Mouse (Mus musculus) forebrain, embryonic 11.5 days (tissue): Measurements from ENCODE around the gene Ascl4. TPM values are rescaled to one million over a fixed set of nuclear protein-coding genes. Genes with fewer than 3 reads are reported as not detected.

Source experiments
- ATAC-seq: fragments of 200-750 bp; cut with Nextera tagmentation; replicated peaks from 2 replicates; pipeline ENCODE4 v1.8.0; 2017; ENCODE audit warnings: moderate TSS enrichment; ENCODE audit not compliant: low FRiP score
- DNase-seq: peaks from one replicate; pipeline ENCODE4 v3.0.0-alpha.2; 2017; ENCODE audit warnings: low spot score
- H3K27ac ChIP-seq: fragments of 300-500 bp; sonication (generic); 2 replicates; pipeline ENCODE4 v1.5.1; 2014; ENCODE audit warnings: low read depth, low read length
- H3K27me3 ChIP-seq: fragments of 300-500 bp; sonication (generic); 2 replicates; pipeline ENCODE4 v1.6.1; 2014; ENCODE audit warnings: mild to moderate bottlenecking, low read length, mixed read lengths; ENCODE audit not compliant: control insufficient read depth, insufficient read depth
- H3K36me3 ChIP-seq: fragments of 300-500 bp; sonication (generic); 2 replicates; pipeline ENCODE4 v1.6.1; 2014; ENCODE audit warnings: mild to moderate bottlenecking, low read length, moderate library complexity, mixed read lengths; ENCODE audit not compliant: control insufficient read depth, insufficient read depth
- H3K4me1 ChIP-seq: fragments of 300-500 bp; sonication (generic); replicated peaks from 2 replicates; pipeline ENCODE4 v1.6.1; 2014; ENCODE audit warnings: low read length, mixed read lengths; ENCODE audit not compliant: control insufficient read depth, insufficient read depth
- H3K4me2 ChIP-seq: fragments of 300-500 bp; sonication (generic); 2 replicates; pipeline ENCODE4 v1.6.1; 2014; ENCODE audit warnings: low read depth, mild to moderate bottlenecking, low read length, moderate library complexity, mixed read lengths; ENCODE audit not compliant: severe bottlenecking
- H3K4me3 ChIP-seq: fragments of 300-500 bp; sonication (generic); 2 replicates; pipeline ENCODE4 v1.5.1; 2014; ENCODE audit warnings: low read depth, low read length
- H3K9ac ChIP-seq: fragments of 300-500 bp; sonication (generic); 2 replicates; pipeline ENCODE4 v1.6.1; 2014; ENCODE audit warnings: low read length
- H3K9me3 ChIP-seq: fragments of 300-500 bp; sonication (generic); 2 replicates; pipeline ENCODE4 v1.6.1; 2016; ENCODE audit warnings: low read length, mixed read lengths; ENCODE audit not compliant: control insufficient read depth
- WGBS: fragments of 180-500 bp; shearing (Covaris S2); extraction: QIAGEN DNeasy Blood & Tissue Kit; methylation state at CpG from one replicate; pipeline ENCODE4 v1.1.7; 2014; 5-methylcytosine and 5-hydroxymethylcytosine counted together
- polyA plus RNA-seq: library from polyadenylated mRNA; unstranded; fragments of >200 nt; fragmentation: Nextera tagmentation; extraction: Ambion mirVana; gene quantifications from 2 replicates; pipeline ENCODE4 v1.2.1, GENCODE M21; 2014

Ascl4 gene
- polyA plus RNA-seq, 1 experiment from 2014 or later: 0.53 TPM

DNA sequence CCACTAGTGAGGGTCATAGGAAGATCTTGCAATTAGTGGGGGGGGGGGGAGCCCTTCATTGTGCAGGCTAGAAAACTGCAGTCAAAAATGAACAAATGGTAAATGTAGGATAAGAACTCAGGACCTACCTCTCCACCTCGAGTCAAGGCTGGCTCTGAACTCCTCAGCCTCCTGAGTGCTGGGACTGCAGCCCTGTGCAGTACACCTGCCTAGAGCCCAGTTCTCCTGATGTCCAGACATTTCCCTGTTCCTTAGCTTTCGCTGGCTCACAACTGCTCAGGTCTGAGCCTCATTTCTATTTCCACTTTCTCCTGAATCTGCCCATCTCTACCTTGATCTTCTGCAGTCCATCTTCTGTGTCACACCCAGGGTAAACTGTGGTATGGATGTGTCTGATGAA is 39.0 kb downstream of the Ascl4 start:
- Histone ChIP-seq H3K4me3 (no peak overlapping the region), H3K27ac (no peak overlapping the region), H3K27me3 (no peaks in the 10 kb centered on the region), H3K4me1 (no peaks in the 10 kb centered on the region), H3K9me3 (no peaks in the 10 kb centered on the region), H3K36me3 (no peaks in the 10 kb centered on the region), H3K9ac (no peak overlapping the region), H3K4me2 (no peak overlapping the region)
- DNase-seq (no peak), ATAC-seq (no peak)
- 58% methylated on average over 2 of the region's 2 CpGs for WGBS

GRCm38 (mm10) chr10:85967411-85968156 is 40.1 kb downstream of the Ascl4 start:
- Histone ChIP-seq H3K9ac (no peak overlapping the region), H3K27me3 (no peaks in the 10 kb centered on the region), H3K27ac (no peak overlapping the region), H3K4me2 (no peak overlapping the region), H3K36me3 (no peaks in the 10 kb centered on the region), H3K4me3 (no peak overlapping the region), H3K9me3 (no peaks in the 10 kb centered on the region), H3K4me1 (no peaks in the 10 kb centered on the region)
- ATAC-seq: no peak
- WGBS: 60% methylated on average over 17 of the region's 17 CpGs
- no peak for DNase-seq

- DNase-seq: peak; percentile 89
- Histone ChIP-seq H3K9me3 (no peaks in the 10 kb centered on the region), H3K9ac (no peak overlapping the region), H3K4me1 (no peaks in the 10 kb centered on the region), H3K4me2 (no peak overlapping the region), H3K4me3 (no peak overlapping the region), H3K27ac (no peak overlapping the region), H3K36me3 (no peaks in the 10 kb centered on the region), H3K27me3 (no peaks in the 10 kb centered on the region)
- 15% methylated on average over 7 of the region's 7 CpGs for WGBS
- no peak for ATAC-seq
These were observed 40.7 kb downstream of the Ascl4 start for GRCm38 (mm10) chr10:85968157-85968634.

DNA sequence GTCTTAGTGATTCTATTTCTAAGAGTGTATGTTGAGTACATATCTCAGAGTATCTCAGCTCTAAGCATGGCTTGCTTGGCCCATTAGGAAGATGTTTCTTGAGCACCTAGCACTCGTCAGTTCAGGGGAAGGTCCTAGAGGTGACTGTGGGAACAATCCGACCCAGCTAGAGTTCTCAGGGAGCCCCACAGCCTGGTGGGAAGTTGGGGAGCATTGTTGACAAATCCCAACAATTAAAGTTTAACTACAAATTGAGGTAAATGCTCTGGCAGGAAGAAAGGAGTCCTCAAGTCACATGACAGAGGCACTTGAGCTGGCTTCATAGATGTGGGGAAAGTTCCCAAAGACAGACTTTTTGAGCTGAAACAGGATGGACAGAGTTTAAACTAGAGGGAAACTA is 41.2 kb downstream of the Ascl4 start:
- 50% methylated on average over 2 of the region's 2 CpGs for WGBS
- Histone ChIP-seq H3K9me3 (no peaks in the 10 kb centered on the region), H3K9ac (no peak overlapping the region), H3K4me2 (no peak overlapping the region), H3K4me1 (no peaks in the 10 kb centered on the region), H3K27ac (no peak overlapping the region), H3K4me3 (no peak overlapping the region), H3K27me3 (no peaks in the 10 kb centered on the region), H3K36me3 (no peaks in the 10 kb centered on the region)
- ATAC-seq (no peak), DNase-seq (no peak)

GRCm38 (mm10) chr10:85969894-85970620 is 42.6 kb downstream of the Ascl4 start:
- 66% methylated on average over 8 of the region's 8 CpGs for WGBS
- Histone ChIP-seq H3K4me1 (no peaks in the 10 kb centered on the region), H3K27ac (no peak overlapping the region), H3K4me3 (no peak overlapping the region), H3K27me3 (no peaks in the 10 kb centered on the region), H3K9ac (no peak overlapping the region), H3K36me3 (no peaks in the 10 kb centered on the region), H3K9me3 (no peaks in the 10 kb centered on the region; the same call in 1 of the 2 replicates), H3K4me2 (no peak overlapping the region)
- no peak for ATAC-seq
- no peak for DNase-seq

DNA sequence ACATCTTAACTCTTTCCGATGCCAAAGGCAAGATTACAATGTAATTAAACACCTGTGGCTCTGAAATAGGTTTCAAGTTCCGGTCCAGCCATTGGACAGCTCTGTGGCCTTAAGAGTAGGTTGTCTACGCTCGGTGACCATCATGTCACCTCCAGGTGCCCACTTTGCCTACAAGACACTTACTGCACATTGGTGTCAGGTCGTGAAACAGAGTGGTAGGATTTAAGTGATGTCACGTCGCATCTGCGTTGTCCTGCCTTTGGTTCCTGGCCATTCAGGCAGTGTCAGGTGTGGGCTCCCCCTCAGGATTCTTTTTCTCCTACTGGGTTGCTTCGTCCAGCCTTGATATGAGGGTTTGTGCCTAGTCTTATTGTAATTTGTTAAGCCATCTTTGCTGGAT is 44.3 kb downstream of the Ascl4 start:
- H3K4me2 ChIP-seq: no peak overlapping the region
- no peaks in the 10 kb centered on the region for H3K36me3 ChIP-seq
- no peak overlapping the region for H3K27ac ChIP-seq
- H3K9me3 ChIP-seq: no peaks in the 10 kb centered on the region; the same call in 1 of the 2 replicates
- WGBS: 88% methylated on average over 9 of the region's 9 CpGs
- H3K4me1 ChIP-seq: no peaks in the 10 kb centered on the region
- no peaks in the 10 kb centered on the region for H3K27me3 ChIP-seq
- DNase-seq (no peak), ATAC-seq (no peak)
- H3K9ac ChIP-seq: no peak overlapping the region
- no peak overlapping the region for H3K4me3 ChIP-seq

GRCm38 (mm10) chr10:85972915-85973314 is 45.4 kb downstream of the Ascl4 start:
- H3K4me1 ChIP-seq: no peaks in the 10 kb centered on the region
- no peaks in the 10 kb centered on the region for H3K36me3 ChIP-seq
- H3K27ac ChIP-seq: no peak overlapping the region
- H3K9ac ChIP-seq: no peak overlapping the region
- no peak overlapping the region for H3K4me2 ChIP-seq
- 88% methylated on average over 4 of the region's 4 CpGs for WGBS
- H3K9me3 ChIP-seq: no peaks in the 10 kb centered on the region; the same call in 1 of the 2 replicates
- no peak for DNase-seq
- H3K27me3 ChIP-seq: no peaks in the 10 kb centered on the region
- no peak overlapping the region for H3K4me3 ChIP-seq
- ATAC-seq: no peak

- Histone ChIP-seq H3K4me2 (no peak overlapping the region), H3K9me3 (no peaks in the 10 kb centered on the region), H3K27me3 (no peaks in the 10 kb centered on the region), H3K36me3 (no peaks in the 10 kb centered on the region), H3K27ac (no peak overlapping the region), H3K4me1 (no peaks in the 10 kb centered on the region), H3K4me3 (no peak overlapping the region), H3K9ac (no peak overlapping the region)
- 79% methylated on average over 6 of the region's 6 CpGs for WGBS
- ATAC-seq (no peak), DNase-seq (no peak)
These were observed 62.1 kb downstream of the Ascl4 start for GRCm38 (mm10) chr10:85989412-85990115.
